Mouse (Mus musculus) gastrocnemius, adult 2 months (tissue): Measurements from ENCODE around the gene Srsf10. TPM values are rescaled to one million over a fixed set of nuclear protein-coding genes. Genes with fewer than 3 reads are reported as not detected.

Source experiments
- DNase-seq: peaks from one replicate; pipeline ENCODE4 v3.0.0; 2022
- H3K27ac ChIP-seq: fragments of 200-600 bp; 2 replicates; pipeline ENCODE4 v1.8.1; 2022; ENCODE audit warnings: mild to moderate bottlenecking
- H3K4me3 ChIP-seq: fragments of 200-600 bp; 2 replicates; pipeline ENCODE4 v1.8.1; 2022; ENCODE audit warnings: mild to moderate bottlenecking, moderate library complexity
- CTCF ChIP-seq: fragments of 200-600 bp; IDR thresholded peaks from 2 replicates; pipeline ENCODE4 v1.8.1; 2022; ENCODE audit warnings: antibody characterized with exemption, mild to moderate bottlenecking, moderate library complexity
- intact Hi-C: fragments of 180-260 bp; cut with DNase I; formaldehyde crosslinking; loops from one replicate; pipeline ENCODE4 v1.15.1; 2025
- total RNA-seq, 2 experiments: library from RNA; stranded (reverse); gene quantifications; 2 replicates each; pipeline ENCODE4 v1.2.3; 2021

Srsf10 gene
- total RNA-seq, 2 experiments from 2014 or later = 27.2 to 30.6 TPM

GRCm38 (mm10) chr4:135891539-135891938 lies 36.0 kb downstream of the Srsf10 start:
- Histone ChIP-seq H3K27ac (no peak overlapping the region), H3K4me3 (no peak overlapping the region)
- no peak for TF ChIP-seq CTCF
- DNase-seq = no peak
- intact Hi-C loops = loop anchor here (5.0 kb wide), 1 partner anchor 41 kb away; no protein-coding TSS in a partner anchor

- Histone ChIP-seq H3K27ac (no peak overlapping the region), H3K4me3 (no peak overlapping the region)
- intact Hi-C loops = loop anchor here (5.0 kb wide), 1 partner anchor 39 kb away; no protein-coding TSS in a partner anchor
- TF ChIP-seq CTCF = peak; percentile 7; the same call in 1 of the 2 replicates
- no peak for DNase-seq
Measured at GRCm38 (mm10) chr4:135892884-135893283, 37.3 kb downstream of the Srsf10 start.

GRCm38 (mm10) chr4:135895071-135895571 lies 39.6 kb downstream of the Srsf10 start, which contains the start of gene Cnr2:
TSS of gene Cnr2 (plus strand) at chr4:135895394.
- intact Hi-C loops = no loop called here
- no peak for DNase-seq
- Histone ChIP-seq H3K27ac (no peak within 1 kb of the TSS), H3K4me3 (no peak within 1 kb of the TSS; the same call in 1 of the 2 replicates)
- TF ChIP-seq CTCF = no peak

- no peak overlapping the region for H3K27ac ChIP-seq
- no peak for TF ChIP-seq CTCF
- no peak overlapping the region for H3K4me3 ChIP-seq
- intact Hi-C loops = no loop called here
- no peak for DNase-seq
Measured at GRCm38 (mm10) chr4:135896157-135896556, 40.6 kb downstream of the Srsf10 start.

GRCm38 (mm10) chr4:135898380-135899049 lies 43.0 kb downstream of the Srsf10 start:
- no peak for TF ChIP-seq CTCF
- H3K27ac ChIP-seq = no peak overlapping the region
- intact Hi-C loops = no loop called here
- no peak overlapping the region for H3K4me3 ChIP-seq
- DNase-seq = no peak

GRCm38 (mm10) chr4:135899050-135899448 lies 43.5 kb downstream of the Srsf10 start:
- no peak for TF ChIP-seq CTCF
- intact Hi-C loops = no loop called here
- H3K27ac ChIP-seq = no peak overlapping the region
- DNase-seq = no peak
- H3K4me3 ChIP-seq = no peak overlapping the region

- no peak overlapping the region for H3K27ac ChIP-seq
- DNase-seq = no peak
- H3K4me3 ChIP-seq = no peak overlapping the region
- no peak for TF ChIP-seq CTCF
- intact Hi-C loops = no loop called here
Measured at GRCm38 (mm10) chr4:135900008-135900407, 44.5 kb downstream of the Srsf10 start.

- no peak for TF ChIP-seq CTCF
- no peak overlapping the region for H3K4me3 ChIP-seq
- no peak for DNase-seq
- intact Hi-C loops = no loop called here
- no peak overlapping the region for H3K27ac ChIP-seq
Measured at GRCm38 (mm10) chr4:135902606-135903242, 47.2 kb downstream of the Srsf10 start.

GRCm38 (mm10) chr4:135904810-135905209 lies 49.3 kb downstream of the Srsf10 start:
- Histone ChIP-seq H3K27ac (no peak overlapping the region), H3K4me3 (no peak overlapping the region)
- intact Hi-C loops = no loop called here
- TF ChIP-seq CTCF = no peak
- DNase-seq = no peak

- no peak overlapping the region for H3K27ac ChIP-seq
- no peak for TF ChIP-seq CTCF
- no peak for DNase-seq
- no peak overlapping the region for H3K4me3 ChIP-seq
- intact Hi-C loops = no loop called here
Measured at GRCm38 (mm10) chr4:135906633-135907032, 51.1 kb downstream of the Srsf10 start.

GRCm38 (mm10) chr4:135909326-135910066 lies 53.9 kb downstream of the Srsf10 start:
- intact Hi-C loops = no loop called here
- Histone ChIP-seq H3K27ac (peak overlapping the region; percentile 54), H3K4me3 (peak overlapping the region; percentile 16)
- no peak for DNase-seq
- no peak for TF ChIP-seq CTCF

GRCm38 (mm10) chr4:135911531-135911930 lies 56.0 kb downstream of the Srsf10 start:
- no peak for DNase-seq
- Histone ChIP-seq H3K4me3 (no peak overlapping the region), H3K27ac (no peak overlapping the region)
- intact Hi-C loops = no loop called here
- no peak for TF ChIP-seq CTCF

GRCm38 (mm10) chr4:135912164-135912563 lies 56.6 kb downstream of the Srsf10 start:
- DNase-seq = no peak
- Histone ChIP-seq H3K27ac (no peak overlapping the region), H3K4me3 (no peak overlapping the region)
- intact Hi-C loops = no loop called here
- no peak for TF ChIP-seq CTCF
